10 mouse cellular contexts compared by ENCODE assay signal in the genomic region with DNA sequence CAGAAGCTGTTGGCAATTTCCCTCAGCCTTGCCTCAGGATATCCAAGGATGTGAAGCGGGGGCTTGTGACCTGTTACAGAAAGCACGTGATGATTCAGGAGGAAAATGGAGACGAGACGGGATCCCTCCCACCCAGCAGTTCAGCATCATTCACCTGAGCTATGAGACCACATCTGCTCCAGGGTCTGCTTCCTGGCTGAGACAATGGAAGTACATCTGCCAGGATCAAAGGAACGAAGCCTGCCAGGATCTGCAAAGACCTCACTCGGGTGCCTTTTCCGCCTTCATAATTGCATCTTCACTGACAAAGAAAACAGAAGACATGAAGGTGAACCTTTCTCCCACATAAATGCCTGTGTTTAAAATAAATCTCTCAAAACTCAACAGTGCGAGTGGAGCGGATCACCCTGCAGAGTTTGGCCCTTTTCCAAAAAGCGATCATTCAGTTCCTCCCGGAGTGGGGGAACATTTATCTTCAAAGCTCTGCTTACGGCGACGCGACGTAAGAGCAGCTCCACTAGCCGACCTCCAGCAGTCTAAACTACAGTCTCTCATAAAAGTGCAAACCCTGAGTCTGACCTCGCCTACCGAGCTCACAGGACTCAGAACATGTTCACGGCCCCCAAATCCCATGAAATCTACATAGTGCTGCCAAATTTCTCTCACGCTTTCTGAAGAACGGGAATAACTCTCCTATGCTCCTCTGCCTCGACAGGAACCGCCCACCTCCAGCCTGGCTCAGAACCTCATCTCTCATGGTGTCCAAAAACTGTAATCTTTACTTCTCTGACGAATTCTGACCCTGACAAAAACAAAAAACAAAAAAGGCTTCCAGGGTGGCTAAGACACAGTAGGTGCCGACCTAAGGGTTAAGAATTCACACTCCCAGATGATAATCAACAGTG.
DNase-seq lines count a peak whose midpoint lies in the region; ATAC-seq lines count a peak whose summit lies in the region.
"Had no signal": no experiment of that assay in that cellular context is flagged by ENCODE, and none has a peak within 500 bp of the region (broad histone marks: within the 10 kb centered on the region; RNA-seq: fewer than 3 reads in every experiment).

No protein-coding gene starts in this region.

- peak; percentile 37 for DNase-seq in forebrain, embryonic 14.5 days (ENCODE audit: low spot score)
- DNase-seq in forebrain, embryonic 11.5 days (ENCODE audit: low spot score): no peak
- no peak for DNase-seq in kidney, adult 11 months
- DNase-seq in right cerebral cortex, postnatal 25 days: peak; percentile 17
- DNase-seq in right cerebral cortex, postnatal 4 days: no peak
- no peak for DNase-seq in thymus, postnatal 36 days
- DNase-seq in retina, postnatal 1 day: no peak
- DNase-seq: lung, adult 18-20 months had no signal

- H3K27me3 ChIP-seq in forebrain, embryonic 14.5 days (replicated peaks; ENCODE audit: control insufficient read depth, insufficient read depth, low read length): no peaks in the 10 kb centered on the region
- no peaks in the 10 kb centered on the region for H3K27me3 ChIP-seq in forebrain, embryonic 11.5 days (ENCODE audit: control insufficient read depth, insufficient read depth, low read length)
- H3K27me3 ChIP-seq in kidney, embryonic 15.5 days: peaks cover 4% of the 10 kb centered on the region; the same call in 1 of the 2 replicates

- WGBS in forebrain, embryonic 14.5 days: 70% methylated on average over 26 of the region's 26 CpGs
- 86% methylated on average over 26 of the region's 26 CpGs for WGBS in forebrain, embryonic 11.5 days
- WGBS in kidney, embryonic 15.5 days: 40% methylated on average over 26 of the region's 26 CpGs

- no peaks in the 10 kb centered on the region for H3K9me3 ChIP-seq in forebrain, embryonic 14.5 days (replicated peaks; ENCODE audit: control insufficient read depth, low read length)
- no peaks in the 10 kb centered on the region for H3K9me3 ChIP-seq in forebrain, embryonic 11.5 days (ENCODE audit: control insufficient read depth, low read length)
- H3K9me3 ChIP-seq in kidney, embryonic 15.5 days (replicated peaks): no peaks in the 10 kb centered on the region

- no peak overlapping the region for H3K27ac ChIP-seq in forebrain, embryonic 14.5 days (ENCODE audit: low read depth, low read length)
- no peak overlapping the region for H3K27ac ChIP-seq in forebrain, embryonic 11.5 days (ENCODE audit: low read depth, low read length)
- H3K27ac ChIP-seq in kidney, embryonic 15.5 days: no peak overlapping the region

- no peaks in the 10 kb centered on the region for H3K36me3 ChIP-seq in forebrain, embryonic 14.5 days (ENCODE audit: control insufficient read depth, insufficient read depth, low read length)
- H3K36me3 ChIP-seq in forebrain, embryonic 11.5 days (ENCODE audit: control insufficient read depth, insufficient read depth, low read length): no peaks in the 10 kb centered on the region
- H3K36me3 ChIP-seq in kidney, embryonic 15.5 days: no peaks in the 10 kb centered on the region

- ATAC-seq in forebrain, embryonic 14.5 days: no peak
- ATAC-seq in forebrain, embryonic 11.5 days (replicated peaks; ENCODE audit: low FRiP score): no peak
- ATAC-seq in kidney, embryonic 15.5 days (replicated peaks; ENCODE audit: low FRiP score): no peak

- no peak overlapping the region for H3K4me3 ChIP-seq in forebrain, embryonic 14.5 days (ENCODE audit: low read depth, low read length)
- no peak overlapping the region for H3K4me3 ChIP-seq in forebrain, embryonic 11.5 days (ENCODE audit: low read depth, low read length)
- peak overlapping the region; percentile 7; the same call in 1 of the 2 replicates for H3K4me3 ChIP-seq in kidney, embryonic 15.5 days (replicated peaks)
- H3K4me3 ChIP-seq: erythroblast, embryonic 14.5 days had no signal

- H3K9ac ChIP-seq in forebrain, embryonic 14.5 days (ENCODE audit: low read length): no peak overlapping the region
- H3K9ac ChIP-seq in forebrain, embryonic 11.5 days (ENCODE audit: low read length): no peak overlapping the region
- H3K9ac ChIP-seq in kidney, embryonic 15.5 days: no peak overlapping the region

- no peak overlapping the region for H3K4me2 ChIP-seq in forebrain, embryonic 14.5 days (ENCODE audit: low read length)
- no peak overlapping the region for H3K4me2 ChIP-seq in forebrain, embryonic 11.5 days (ENCODE audit: low read depth, low read length, severe bottlenecking)
- H3K4me2 ChIP-seq in kidney, embryonic 15.5 days: peak overlapping the region; percentile 27

- no peaks in the 10 kb centered on the region for H3K4me1 ChIP-seq in forebrain, embryonic 14.5 days (ENCODE audit: control insufficient read depth, insufficient read depth, low read length)
- no peaks in the 10 kb centered on the region for H3K4me1 ChIP-seq in forebrain, embryonic 11.5 days (replicated peaks; ENCODE audit: control insufficient read depth, insufficient read depth, low read length)
- H3K4me1 ChIP-seq in kidney, embryonic 15.5 days: peaks cover 7% of the 10 kb centered on the region; the same call in 1 of the 2 replicates

Comparison
In these comparisons a context has a peak if more than half of its experiments do, and no peak if none do; other contexts are left out.
1. DNase-seq: peak in forebrain, embryonic 14.5 days (single experiment) and right cerebral cortex, postnatal 25 days (single experiment); none in forebrain, embryonic 11.5 days (single experiment), kidney, adult 11 months (single experiment), right cerebral cortex, postnatal 4 days (single experiment), thymus, postnatal 36 days (0 of 2) and retina, postnatal 1 day (single experiment).